In genomic region chr2:72082846-72083245, GRCm38 (mm10) we compare ENCODE assay signal across 29 mouse cellular contexts.
DNase-seq lines count a peak whose midpoint lies in the region; ATAC-seq and TF ChIP-seq lines count a peak whose summit lies in the region.
"Had no signal": no experiment of that assay in that cellular context is flagged by ENCODE, and none has a peak within 500 bp of the region (broad histone marks: within the 10 kb centered on the region; RNA-seq: fewer than 3 reads in every experiment).

No protein-coding gene starts in this region.

- no peak overlapping the region for H3K4me3 ChIP-seq in forebrain, postnatal 0 days (ENCODE audit: low read depth, low read length)
- H3K4me3 ChIP-seq: embryonic facial prominence, embryonic 12.5 days; forebrain, embryonic 10.5 days; hindbrain, embryonic 12.5 days; layer of hippocampus, adult 2 months; limb, embryonic 13.5 days; liver, embryonic 12.5 days; megakaryocyte, embryonic 14.5 days; midbrain, embryonic 12.5 days had no signal

- H3K9ac ChIP-seq in forebrain, postnatal 0 days, result no peak overlapping the region
- H3K9ac ChIP-seq: embryonic facial prominence, embryonic 12.5 days; hindbrain, embryonic 12.5 days; limb, embryonic 13.5 days; liver, embryonic 12.5 days; liver, postnatal 0 days; midbrain, embryonic 12.5 days had no signal

- WGBS in forebrain, postnatal 0 days, result 87% methylated on average over 4 of the region's 4 CpGs

- peak; percentile 23 for DNase-seq in induced T-regulatory cell, adult 2 months (ENCODE audit: low read depth)
- peak; percentile 46 to 54 for DNase-seq in thymus, postnatal 10 days (ENCODE audit: low spot score in 2 of 2)
- DNase-seq in frontal cortex, postnatal 14 days (ENCODE audit: low spot score in 2 of 2), result no peak
- no peak for DNase-seq in forebrain, postnatal 0 days
- no peak for DNase-seq in spleen, adult 18-20 months
- DNase-seq: adrenal gland, postnatal 25 days; cerebellum, adult 11-12 months; cerebellum, adult 9-11 months; embryo, embryonic 11 days; gastrocnemius, postnatal 10 days; heart, postnatal 14 days; kidney, postnatal 25 days; liver, postnatal 0 days; lung, postnatal 36 days; right cerebral cortex, postnatal 25 days had no signal

- TF ChIP-seq CTCF in forebrain, postnatal 0 days (IDR thresholded peaks at IDR 0.05; ENCODE audit: low read depth), result no peak

- peak; percentile 56 for ATAC-seq in CD4-positive, CD25-positive, alpha-beta regulatory T cell, adult 4 months
- ATAC-seq in forebrain, postnatal 0 days, result no peak
- ATAC-seq in erythroblast, adult 5-6 weeks (replicated peaks; ENCODE audit: low FRiP score, poor library complexity, severe bottlenecking), result no peak
- ATAC-seq: forebrain, embryonic 16.5 days; hindbrain, postnatal 0 days; intestine, embryonic 16.5 days; liver, embryonic 12.5 days; liver, postnatal 0 days; Patski had no signal

- no peak overlapping the region for H3K27ac ChIP-seq in forebrain, postnatal 0 days (ENCODE audit: low read depth, low read length)
- H3K27ac ChIP-seq: embryonic facial prominence, embryonic 12.5 days; forebrain, embryonic 10.5 days; hindbrain, embryonic 12.5 days; hindbrain, postnatal 0 days; layer of hippocampus, adult 2 months; limb, embryonic 13.5 days; liver, embryonic 12.5 days; midbrain, embryonic 12.5 days had no signal

- H3K4me2 ChIP-seq in forebrain, postnatal 0 days (ENCODE audit: low read depth), result no peak overlapping the region
- H3K4me2 ChIP-seq: embryonic facial prominence, embryonic 12.5 days; hindbrain, embryonic 12.5 days; limb, embryonic 13.5 days; liver, embryonic 12.5 days; midbrain, embryonic 12.5 days had no signal

- H3K27me3 ChIP-seq in forebrain, postnatal 0 days (ENCODE audit: insufficient read depth, low read length), result no peaks in the 10 kb centered on the region
- H3K27me3 ChIP-seq: embryonic facial prominence, embryonic 12.5 days; hindbrain, embryonic 12.5 days; limb, embryonic 13.5 days; liver, embryonic 12.5 days; midbrain, embryonic 12.5 days had no signal

- H3K9me3 ChIP-seq in forebrain, postnatal 0 days (ENCODE audit: low read length), result no peaks in the 10 kb centered on the region
- H3K9me3 ChIP-seq: embryonic facial prominence, embryonic 12.5 days; forebrain, embryonic 10.5 days; hindbrain, embryonic 12.5 days; limb, embryonic 13.5 days; liver, embryonic 12.5 days; megakaryocyte, embryonic 14.5 days; midbrain, embryonic 12.5 days had no signal

- H3K36me3 ChIP-seq in forebrain, postnatal 0 days (ENCODE audit: insufficient read depth), result no peaks in the 10 kb centered on the region
- H3K36me3 ChIP-seq: embryonic facial prominence, embryonic 12.5 days; forebrain, embryonic 10.5 days; hindbrain, embryonic 12.5 days; limb, embryonic 13.5 days; liver, embryonic 12.5 days; midbrain, embryonic 12.5 days had no signal

- no peaks in the 10 kb centered on the region for H3K4me1 ChIP-seq in forebrain, postnatal 0 days (ENCODE audit: insufficient read depth)
- H3K4me1 ChIP-seq: embryonic facial prominence, embryonic 12.5 days; hindbrain, embryonic 12.5 days; limb, embryonic 13.5 days; liver, embryonic 12.5 days; midbrain, embryonic 12.5 days had no signal

Comparison
In these comparisons a context has a peak if more than half of its experiments do, and no peak if none do; other contexts are left out.
1. DNase-seq: peak in induced T-regulatory cell, adult 2 months (single experiment) and thymus, postnatal 10 days (2 of 2); none in frontal cortex, postnatal 14 days (0 of 2), forebrain, postnatal 0 days (single experiment) and spleen, adult 18-20 months (0 of 2).